Mouse (Mus musculus): Measurements from ENCODE around the gene Adam19. TPM values are rescaled to one million over a fixed set of nuclear protein-coding genes. Genes with fewer than 3 reads are reported as not detected.

Adam19 gene
- polyA plus RNA-seq, 1 experiment from 2014 or later: 8.3 TPM

DNA sequence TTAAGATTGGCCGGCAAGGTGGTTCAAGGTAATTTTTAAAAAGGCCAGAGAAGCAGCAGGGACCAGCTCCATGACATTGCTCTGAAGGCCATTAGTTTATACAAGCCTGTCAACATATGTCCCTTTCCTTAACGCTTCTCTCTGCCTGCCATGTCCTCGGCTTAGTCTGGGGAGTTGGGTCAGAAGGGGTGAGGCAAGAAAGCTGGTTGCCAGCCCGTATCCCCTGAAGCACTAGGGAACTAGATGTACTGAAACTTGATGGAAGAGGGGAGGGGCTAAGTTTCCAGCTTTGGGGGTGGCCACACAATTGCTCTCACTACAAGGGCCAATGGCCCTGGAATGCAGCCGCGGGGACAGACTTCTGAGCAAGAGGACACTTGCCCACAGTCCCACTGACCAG, 87.5 kb downstream of the Adam19 start:
- Histone ChIP-seq H3K9ac (replicated peaks; ENCODE audit: low read length) (no peak overlapping the region), H3K27ac (replicated peaks; ENCODE audit: low read depth, low read length) (no peak overlapping the region), H3K4me2 (ENCODE audit: low read length) (no peak overlapping the region), H3K4me1 (ENCODE audit: control insufficient read depth, insufficient read depth, low read length) (no peaks in the 10 kb centered on the region), H3K4me3 (replicated peaks; ENCODE audit: low read depth, low read length) (no peak overlapping the region), H3K9me3 (ENCODE audit: control insufficient read depth, low read length) (no peaks in the 10 kb centered on the region), H3K27me3 (ENCODE audit: control insufficient read depth, insufficient read depth, low read length) (no peaks in the 10 kb centered on the region), H3K36me3 (ENCODE audit: control insufficient read depth, insufficient read depth, low read length) (peaks cover 56% of the 10 kb centered on the region)
- DNase-seq (no peak), ATAC-seq (ENCODE audit: low FRiP score, low TSS enrichment) (no peak)
- WGBS: 90% methylated on average over 6 of the region's 6 CpGs

DNA sequence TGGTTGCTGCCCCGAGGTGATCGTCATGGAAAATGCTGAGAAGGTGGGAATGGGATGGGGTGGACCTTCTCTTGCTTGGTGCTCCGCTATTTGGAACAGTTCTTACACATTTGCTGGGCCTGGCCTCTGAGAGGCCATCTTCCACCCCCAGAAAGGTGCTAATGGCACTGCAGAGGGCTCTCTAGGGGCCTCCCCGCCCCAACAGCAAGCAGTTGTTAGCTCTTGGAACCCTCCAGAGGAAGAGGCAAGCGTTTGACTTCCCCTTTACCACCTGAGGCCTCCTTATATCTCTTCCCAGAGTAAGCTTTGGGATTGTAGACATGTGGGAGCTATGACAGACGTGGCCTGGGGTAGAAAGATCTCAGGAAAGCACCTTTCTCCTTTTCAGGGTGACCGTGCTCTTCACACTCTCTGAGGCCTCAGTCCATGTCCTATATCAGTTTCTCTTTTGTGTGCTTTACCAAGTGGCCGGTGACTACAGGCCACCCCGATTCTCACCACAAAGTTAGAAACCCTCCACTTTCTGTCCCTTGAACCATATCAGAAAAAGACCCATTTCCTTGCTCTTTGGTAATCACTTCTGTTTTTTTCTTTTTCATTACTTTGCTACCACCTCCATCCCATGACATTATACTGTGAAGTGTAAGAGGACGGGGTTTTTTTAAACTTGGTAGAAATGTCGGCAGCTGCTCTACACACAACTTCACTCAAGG, 89.5 kb downstream of the Adam19 start:
- Histone ChIP-seq H3K36me3 (ENCODE audit: control insufficient read depth, insufficient read depth, low read length) (peaks cover 37% of the 10 kb centered on the region), H3K4me2 (ENCODE audit: low read length) (no peak overlapping the region), H3K4me3 (replicated peaks; ENCODE audit: low read depth, low read length) (no peak overlapping the region), H3K27me3 (ENCODE audit: control insufficient read depth, insufficient read depth, low read length) (no peaks in the 10 kb centered on the region), H3K4me1 (ENCODE audit: control insufficient read depth, insufficient read depth, low read length) (no peaks in the 10 kb centered on the region), H3K27ac (replicated peaks; ENCODE audit: low read depth, low read length) (no peak overlapping the region), H3K9me3 (ENCODE audit: control insufficient read depth, low read length) (no peaks in the 10 kb centered on the region), H3K9ac (replicated peaks; ENCODE audit: low read length) (no peak overlapping the region)
- ATAC-seq (ENCODE audit: low FRiP score, low TSS enrichment) (no peak), DNase-seq (no peak)
- WGBS: 89% methylated on average over 11 of the region's 11 CpGs

DNA sequence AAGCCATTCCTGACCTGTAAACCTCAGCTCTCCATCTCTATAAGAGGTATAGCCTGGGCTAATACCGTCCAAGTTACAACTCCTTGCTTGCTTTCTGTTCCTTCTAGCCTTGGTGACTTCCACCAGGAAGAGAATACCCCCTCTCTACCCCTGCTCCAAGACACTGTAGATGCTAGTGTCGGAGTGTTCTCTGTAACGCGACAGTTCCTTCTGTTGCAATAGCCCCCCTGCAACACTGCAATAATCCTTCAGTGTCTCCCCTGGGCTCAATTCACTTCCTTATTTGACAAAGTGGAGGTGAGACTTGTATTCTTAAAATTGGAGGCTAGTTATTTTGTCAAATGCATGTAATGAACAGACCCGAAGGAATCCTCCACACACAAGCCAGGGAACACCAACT, 90.8 kb downstream of the Adam19 start:
- Histone ChIP-seq H3K27me3 (ENCODE audit: control insufficient read depth, insufficient read depth, low read length) (no peaks in the 10 kb centered on the region), H3K9me3 (ENCODE audit: control insufficient read depth, low read length) (no peaks in the 10 kb centered on the region), H3K4me3 (replicated peaks; ENCODE audit: low read depth, low read length) (no peak overlapping the region), H3K4me1 (ENCODE audit: control insufficient read depth, insufficient read depth, low read length) (no peaks in the 10 kb centered on the region), H3K9ac (replicated peaks; ENCODE audit: low read length) (no peak overlapping the region), H3K36me3 (ENCODE audit: control insufficient read depth, insufficient read depth, low read length) (peaks cover 24% of the 10 kb centered on the region), H3K4me2 (ENCODE audit: low read length) (no peak overlapping the region), H3K27ac (replicated peaks; ENCODE audit: low read depth, low read length) (no peak overlapping the region)
- 96% methylated on average over 5 of the region's 5 CpGs for WGBS
- no peak for ATAC-seq (ENCODE audit: low FRiP score, low TSS enrichment)
- DNase-seq: no peak

DNA sequence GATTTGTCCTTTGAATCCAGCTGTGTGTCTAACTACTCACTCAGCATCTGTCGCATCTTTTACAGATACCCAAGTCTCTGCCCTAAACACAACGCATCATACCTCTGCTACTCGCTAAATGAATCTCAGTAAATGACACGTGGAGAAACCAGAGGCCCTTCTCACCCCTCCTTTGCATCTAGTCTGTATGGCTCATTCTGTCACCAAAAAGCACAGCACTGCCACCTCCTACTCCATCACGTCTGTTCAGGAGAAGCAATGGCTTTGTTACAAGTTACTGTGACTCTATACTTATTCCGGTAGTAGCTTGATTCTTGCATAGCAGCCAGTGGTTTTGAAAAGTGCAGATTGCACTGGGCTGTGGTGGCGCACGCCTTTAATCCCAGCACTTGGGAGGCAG, 101.2 kb downstream of the Adam19 start:
- Histone ChIP-seq H3K9ac (replicated peaks; ENCODE audit: low read length) (no peak overlapping the region), H3K4me3 (replicated peaks; ENCODE audit: low read depth, low read length) (no peak overlapping the region), H3K4me2 (ENCODE audit: low read length) (no peak overlapping the region), H3K27ac (replicated peaks; ENCODE audit: low read depth, low read length) (no peak overlapping the region), H3K36me3 (ENCODE audit: control insufficient read depth, insufficient read depth, low read length) (no peaks in the 10 kb centered on the region), H3K9me3 (ENCODE audit: control insufficient read depth, low read length) (no peaks in the 10 kb centered on the region), H3K4me1 (ENCODE audit: control insufficient read depth, insufficient read depth, low read length) (no peaks in the 10 kb centered on the region), H3K27me3 (ENCODE audit: control insufficient read depth, insufficient read depth, low read length) (no peaks in the 10 kb centered on the region)
- no peak for DNase-seq
- no peak for ATAC-seq (ENCODE audit: low FRiP score, low TSS enrichment)
- WGBS: 88% methylated on average over 8 of the region's 8 CpGs

DNA sequence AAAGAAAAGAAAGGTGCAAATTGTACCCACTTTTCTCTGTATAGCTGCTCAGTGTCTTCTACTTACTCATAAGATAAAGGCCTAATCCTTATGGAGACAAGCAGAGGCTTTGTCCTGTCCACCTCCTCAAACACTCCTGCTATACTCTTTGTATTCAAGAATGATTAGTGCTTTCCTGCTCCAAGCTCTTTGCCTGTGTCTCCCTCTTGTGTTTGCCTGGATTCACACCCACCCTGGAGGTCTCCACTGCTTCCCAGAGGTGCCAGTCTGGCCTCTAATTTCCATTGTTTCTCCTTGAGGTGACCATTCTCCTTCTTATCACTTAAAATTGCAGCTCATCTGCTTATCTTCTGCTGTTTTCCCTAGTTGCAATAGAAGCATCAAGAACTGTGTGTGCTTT, 101.7 kb downstream of the Adam19 start:
- H3K4me3 ChIP-seq (replicated peaks; ENCODE audit: low read depth, low read length): no peak overlapping the region
- no peak for ATAC-seq (ENCODE audit: low FRiP score, low TSS enrichment)
- DNase-seq: no peak

DNA sequence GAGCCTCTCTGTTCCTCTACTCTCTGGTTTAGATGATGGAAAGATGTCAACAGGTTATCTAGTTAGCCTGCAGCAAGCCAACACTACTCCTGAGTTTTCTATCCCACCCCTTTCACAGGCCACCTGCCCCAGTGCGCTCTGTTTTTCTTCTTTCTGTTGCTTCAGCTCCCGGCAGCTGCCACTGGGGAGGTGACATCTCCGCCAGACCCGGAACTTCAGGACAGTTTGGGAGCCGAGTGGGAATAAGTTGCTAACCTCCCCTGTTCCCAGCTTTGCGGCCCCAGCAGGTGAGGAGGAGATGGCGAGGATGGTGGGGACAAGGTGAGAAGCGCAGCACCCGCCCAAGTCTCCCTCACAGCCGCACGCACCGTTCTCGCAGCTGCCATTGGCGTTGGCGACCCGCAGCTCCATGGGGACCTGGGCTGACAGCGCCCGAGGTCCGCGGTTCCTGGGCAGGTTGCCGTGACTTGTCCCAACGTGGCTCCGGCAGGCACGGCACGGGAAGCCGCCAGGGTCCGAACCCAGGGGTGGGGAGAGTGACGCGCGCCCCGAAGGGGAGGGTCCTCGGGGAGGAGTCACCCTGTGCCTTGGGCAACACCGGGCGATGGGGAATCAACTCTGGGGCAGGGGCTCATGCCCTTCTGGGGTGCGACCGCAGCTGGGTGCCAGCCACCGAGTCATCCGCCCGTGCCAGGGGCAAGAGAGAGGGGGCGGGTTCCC, 110.2 kb downstream of the Adam19 start, which contains the start of gene Nipal4:
Gene Nipal4, minus strand, starts transcription at position 643 of the 720 bp plus-strand sequence.
- 2% methylated on average over 40 of the region's 40 CpGs for WGBS
- no peak for ATAC-seq (ENCODE audit: low FRiP score, low TSS enrichment)
- DNase-seq: peak; percentile 44
- Histone ChIP-seq H3K9me3 (ENCODE audit: control insufficient read depth, low read length) (no peaks in the 10 kb centered on the region), H3K4me3 (replicated peaks; ENCODE audit: low read depth, low read length) (peak within 1 kb of the TSS; percentile 42), H3K9ac (replicated peaks; ENCODE audit: low read length) (peak within 1 kb of the TSS; percentile 54), H3K4me2 (ENCODE audit: low read length) (peak within 1 kb of the TSS; percentile 84), H3K36me3 (ENCODE audit: control insufficient read depth, insufficient read depth, low read length) (no peaks in the 10 kb centered on the region), H3K4me1 (ENCODE audit: control insufficient read depth, insufficient read depth, low read length) (peaks cover 8% of the 10 kb centered on the region; the same call in 1 of the 2 replicates), H3K27ac (replicated peaks; ENCODE audit: low read depth, low read length) (no peak within 1 kb of the TSS), H3K27me3 (ENCODE audit: control insufficient read depth, insufficient read depth, low read length) (no peaks in the 10 kb centered on the region; the same call in 1 of the 2 replicates)

More for the DNA sequence above, 101.7 kb downstream of the Adam19 start:
- no peak overlapping the region for H3K27ac ChIP-seq (replicated peaks; ENCODE audit: low read depth, low read length)
- H3K36me3 ChIP-seq (ENCODE audit: control insufficient read depth, insufficient read depth, low read length): no peaks in the 10 kb centered on the region
- H3K9ac ChIP-seq (replicated peaks; ENCODE audit: low read length): no peak overlapping the region
- no peaks in the 10 kb centered on the region for H3K4me1 ChIP-seq (ENCODE audit: control insufficient read depth, insufficient read depth, low read length)
- H3K9me3 ChIP-seq (ENCODE audit: control insufficient read depth, low read length): no peaks in the 10 kb centered on the region
- no peak overlapping the region for H3K4me2 ChIP-seq (ENCODE audit: low read length)
- H3K27me3 ChIP-seq (ENCODE audit: control insufficient read depth, insufficient read depth, low read length): no peaks in the 10 kb centered on the region

DNA sequence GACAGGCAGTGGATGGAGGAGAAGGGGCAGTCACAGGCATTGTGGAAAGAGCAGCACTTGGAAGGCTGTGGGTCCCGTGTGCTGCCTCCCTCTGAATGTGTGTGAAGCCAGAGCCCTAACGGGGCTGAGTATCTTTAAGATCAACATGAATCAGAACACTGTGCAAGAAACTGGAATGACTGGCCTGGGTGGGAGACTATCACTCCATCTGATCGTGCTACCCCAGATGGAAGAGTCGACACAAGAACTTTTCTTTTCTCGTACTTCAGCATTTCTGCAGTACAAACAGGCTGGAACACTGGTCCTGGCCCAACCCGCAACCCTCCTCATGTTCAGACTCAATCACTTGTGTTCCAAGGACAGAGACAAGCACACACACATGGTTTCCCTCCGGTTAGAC, 112.7 kb downstream of the Adam19 start:
- Histone ChIP-seq H3K9ac (replicated peaks; ENCODE audit: low read length) (no peak overlapping the region), H3K4me3 (replicated peaks; ENCODE audit: low read depth, low read length) (no peak overlapping the region), H3K9me3 (ENCODE audit: control insufficient read depth, low read length) (no peaks in the 10 kb centered on the region), H3K27ac (replicated peaks; ENCODE audit: low read depth, low read length) (no peak overlapping the region), H3K36me3 (ENCODE audit: control insufficient read depth, insufficient read depth, low read length) (no peaks in the 10 kb centered on the region), H3K4me2 (ENCODE audit: low read length) (no peak overlapping the region), H3K27me3 (ENCODE audit: control insufficient read depth, insufficient read depth, low read length) (no peaks in the 10 kb centered on the region; the same call in 1 of the 2 replicates), H3K4me1 (ENCODE audit: control insufficient read depth, insufficient read depth, low read length) (peaks cover 8% of the 10 kb centered on the region; the same call in 1 of the 2 replicates)
- WGBS: 94% methylated on average over 7 of the region's 7 CpGs
- DNase-seq (no peak), ATAC-seq (ENCODE audit: low FRiP score, low TSS enrichment) (no peak)

DNA sequence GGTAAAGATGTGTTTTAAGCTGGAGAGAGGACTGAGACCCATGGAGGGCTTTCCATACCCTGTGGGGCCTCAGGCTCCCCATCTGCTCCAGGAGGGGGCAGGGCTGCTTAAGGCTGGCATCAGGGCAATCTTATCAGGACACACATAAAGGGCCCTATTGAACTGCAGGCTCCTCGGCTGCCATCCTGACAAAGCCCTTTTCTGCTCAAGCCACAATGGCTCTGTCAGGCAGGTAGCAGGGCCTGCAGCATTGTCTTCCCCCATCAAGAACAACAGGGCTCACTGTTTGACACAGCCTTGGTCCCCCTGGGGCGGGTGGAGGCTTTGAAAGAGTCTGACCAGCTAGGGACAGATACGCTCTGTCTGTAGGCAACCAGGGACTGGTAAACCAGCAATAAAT, 114.1 kb downstream of the Adam19 start:
- Histone ChIP-seq H3K9ac (replicated peaks; ENCODE audit: low read length) (no peak overlapping the region), H3K9me3 (ENCODE audit: control insufficient read depth, low read length) (no peaks in the 10 kb centered on the region), H3K4me3 (replicated peaks; ENCODE audit: low read depth, low read length) (no peak overlapping the region), H3K27ac (replicated peaks; ENCODE audit: low read depth, low read length) (no peak overlapping the region), H3K36me3 (ENCODE audit: control insufficient read depth, insufficient read depth, low read length) (no peaks in the 10 kb centered on the region), H3K4me2 (ENCODE audit: low read length) (no peak overlapping the region), H3K4me1 (ENCODE audit: control insufficient read depth, insufficient read depth, low read length) (peaks cover 8% of the 10 kb centered on the region; the same call in 1 of the 2 replicates), H3K27me3 (ENCODE audit: control insufficient read depth, insufficient read depth, low read length) (no peaks in the 10 kb centered on the region; the same call in 1 of the 2 replicates)
- no peak for DNase-seq
- ATAC-seq (ENCODE audit: low FRiP score, low TSS enrichment): no peak
- 32% methylated on average over 3 of the region's 3 CpGs for WGBS

DNA sequence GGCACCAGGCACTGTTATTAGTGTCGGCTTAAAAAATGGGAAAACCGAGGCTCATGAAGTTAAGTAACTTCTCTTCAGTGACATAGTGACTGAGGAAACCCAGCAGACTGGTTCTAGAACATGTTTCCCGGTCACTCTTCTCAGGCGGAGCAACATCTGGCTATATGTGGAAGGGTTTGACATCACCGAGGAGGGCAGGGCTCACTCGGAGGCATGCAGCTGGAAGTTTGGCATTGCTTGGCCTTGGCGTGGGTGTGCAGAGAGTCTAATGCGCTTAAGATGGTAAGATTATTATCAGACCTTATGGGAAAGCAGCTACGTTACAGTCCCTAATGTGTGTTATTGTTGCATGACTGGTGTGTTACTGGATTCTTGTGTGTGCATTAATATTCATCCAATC, 116.3 kb downstream of the Adam19 start:
- DNase-seq (no peak), ATAC-seq (ENCODE audit: low FRiP score, low TSS enrichment) (no peak)
- H3K9ac ChIP-seq (replicated peaks; ENCODE audit: low read length): no peak overlapping the region
- no peak overlapping the region for H3K4me3 ChIP-seq (replicated peaks; ENCODE audit: low read depth, low read length)
- no peaks in the 10 kb centered on the region for H3K9me3 ChIP-seq (ENCODE audit: control insufficient read depth, low read length)
- no peak overlapping the region for H3K27ac ChIP-seq (replicated peaks; ENCODE audit: low read depth, low read length)
- 92% methylated on average over 9 of the region's 9 CpGs for WGBS
- H3K4me2 ChIP-seq (ENCODE audit: low read length): no peak overlapping the region
- H3K4me1 ChIP-seq (ENCODE audit: control insufficient read depth, insufficient read depth, low read length): no peaks in the 10 kb centered on the region
- no peaks in the 10 kb centered on the region for H3K36me3 ChIP-seq (ENCODE audit: control insufficient read depth, insufficient read depth, low read length)
- no peaks in the 10 kb centered on the region for H3K27me3 ChIP-seq (ENCODE audit: control insufficient read depth, insufficient read depth, low read length)

Data from midbrain, embryonic 14.5 days (tissue).